Mouse (Mus musculus): ENCODE measurements around the gene Ccng1.

Gene Ccng1

GRCm38 (mm10) chr11:40755109-40755627 is at the start of gene Ccng1:
TSS of gene Ccng1 (minus strand) at chr11:40755311.
- DNase-seq (ENCODE audit: low read depth, low spot score) = peak; percentile 92

- no peak for DNase-seq (ENCODE audit: low read depth, low spot score)
Measured at GRCm38 (mm10) chr11:40790307-40790706, 35.2 kb upstream of the Ccng1 start.

GRCm38 (mm10) chr11:40789701-40790100 is 34.6 kb upstream of the Ccng1 start:
- DNase-seq (ENCODE audit: low read depth, low spot score) = no peak

- no peak for DNase-seq (ENCODE audit: low read depth, low spot score)
Measured at GRCm38 (mm10) chr11:40786900-40787299, 31.8 kb upstream of the Ccng1 start.

- DNase-seq (ENCODE audit: low read depth, low spot score) = no peak
Measured at GRCm38 (mm10) chr11:40784326-40784725, 29.2 kb upstream of the Ccng1 start.

GRCm38 (mm10) chr11:40783346-40783745 is 28.2 kb upstream of the Ccng1 start:
- no peak for DNase-seq (ENCODE audit: low read depth, low spot score)

GRCm38 (mm10) chr11:40781857-40782256 is 26.7 kb upstream of the Ccng1 start:
- no peak for DNase-seq (ENCODE audit: low read depth, low spot score)

GRCm38 (mm10) chr11:40775315-40776269 is 20.5 kb upstream of the Ccng1 start:
- DNase-seq (ENCODE audit: low read depth, low spot score) = peak; percentile 36

- no peak for DNase-seq (ENCODE audit: low read depth, low spot score)
Measured at GRCm38 (mm10) chr11:40764690-40765089, 9.6 kb upstream of the Ccng1 start.

- DNase-seq (ENCODE audit: low read depth, low spot score) = peak; percentile 72
Measured at GRCm38 (mm10) chr11:40763395-40763794, 8.3 kb upstream of the Ccng1 start.

GRCm38 (mm10) chr11:40759896-40760295 is 4.8 kb upstream of the Ccng1 start:
- DNase-seq (ENCODE audit: low read depth, low spot score) = no peak

- DNase-seq (ENCODE audit: low read depth, low spot score) = no peak
Measured at GRCm38 (mm10) chr11:40755968-40756367, 857 bp upstream of the Ccng1 start.

- peak; percentile 53 for DNase-seq (ENCODE audit: low read depth, low spot score)
Measured at GRCm38 (mm10) chr11:40754664-40755107, 425 bp downstream of the Ccng1 start.

- peak; percentile 26 for DNase-seq (ENCODE audit: low read depth, low spot score)
Measured at GRCm38 (mm10) chr11:40753836-40754235, 1.3 kb downstream of the Ccng1 start.

GRCm38 (mm10) chr11:40747716-40748115 is 7.4 kb downstream of the Ccng1 start:
- DNase-seq (ENCODE audit: low read depth, low spot score) = no peak

GRCm38 (mm10) chr11:40746361-40746760 is 8.8 kb downstream of the Ccng1 start:
- peak; percentile 52 for DNase-seq (ENCODE audit: low read depth, low spot score)

GRCm38 (mm10) chr11:40744348-40744747 is 10.8 kb downstream of the Ccng1 start:
- peak; percentile 69 for DNase-seq (ENCODE audit: low read depth, low spot score)

- DNase-seq (ENCODE audit: low read depth, low spot score) = no peak
Measured at GRCm38 (mm10) chr11:40741605-40742262, 13.4 kb downstream of the Ccng1 start.

GRCm38 (mm10) chr11:40737369-40737768 is 17.7 kb downstream of the Ccng1 start:
- DNase-seq (ENCODE audit: low read depth, low spot score) = no peak

- no peak for DNase-seq (ENCODE audit: low read depth, low spot score)
Measured at GRCm38 (mm10) chr11:40734251-40734752, 20.8 kb downstream of the Ccng1 start.

- peak; percentile 98 for DNase-seq (ENCODE audit: low read depth, low spot score)
Measured at GRCm38 (mm10) chr11:40733339-40734174, 21.6 kb downstream of the Ccng1 start, which contains the start of the genes Hmmr and Nudcd2. TSS of gene Hmmr (minus strand) at chr11:40733422. TSS of gene Nudcd2 (plus strand) at chr11:40733667.
